Mouse (Mus musculus): ENCODE measurements around the gene Elmod1.

The Elmod1 gene

GRCm38 (mm10) chr9:53910331-53910730 lies 64.8 kb downstream of the Elmod1 start:
- DNase-seq (ENCODE audit: low spot score in 2 of 2) = peak in 1 of 2 experiments; percentile 36

- no peak for DNase-seq (ENCODE audit: low spot score in 2 of 2)
Measured at GRCm38 (mm10) chr9:53906798-53907197, 68.3 kb downstream of the Elmod1 start.

GRCm38 (mm10) chr9:53905418-53905817 lies 69.7 kb downstream of the Elmod1 start:
- DNase-seq (ENCODE audit: low spot score in 2 of 2) = no peak

GRCm38 (mm10) chr9:53903215-53903842 lies 71.8 kb downstream of the Elmod1 start:
- DNase-seq (ENCODE audit: low spot score in 2 of 2) = peak; percentile 63 to 70

GRCm38 (mm10) chr9:53899836-53900235 lies 75.3 kb downstream of the Elmod1 start:
- DNase-seq (ENCODE audit: low spot score in 2 of 2) = peak; percentile 58 to 63

GRCm38 (mm10) chr9:53895827-53896226 lies 79.3 kb downstream of the Elmod1 start:
- DNase-seq (ENCODE audit: low spot score in 2 of 2) = no peak

- DNase-seq (ENCODE audit: low spot score in 2 of 2) = peak; percentile 81 to 85
Measured at GRCm38 (mm10) chr9:53890075-53890474, 85.0 kb downstream of the Elmod1 start.

GRCm38 (mm10) chr9:53883588-53884280 lies 91.4 kb downstream of the Elmod1 start:
- DNase-seq (ENCODE audit: low spot score in 2 of 2) = peak in 1 of 2 experiments; percentile 40

- no peak for DNase-seq (ENCODE audit: low spot score in 2 of 2)
Measured at GRCm38 (mm10) chr9:53877423-53877822, 97.7 kb downstream of the Elmod1 start.

GRCm38 (mm10) chr9:53873239-53873638 lies 101.9 kb downstream of the Elmod1 start:
- no peak for DNase-seq (ENCODE audit: low spot score in 2 of 2)
